Mouse (Mus musculus): Measurements from ENCODE around the gene Gm21974. TPM values are rescaled to one million over a fixed set of nuclear protein-coding genes. Genes with fewer than 3 reads are reported as not detected.
"Not testable (repeated sequence)": the region's sequence is repeated elsewhere in the genome, so short reads cannot be mapped to it uniquely, and the experiment has no call there.

The Gm21974 gene
- polyA plus RNA-seq, 1 experiment, result not detected

DNA sequence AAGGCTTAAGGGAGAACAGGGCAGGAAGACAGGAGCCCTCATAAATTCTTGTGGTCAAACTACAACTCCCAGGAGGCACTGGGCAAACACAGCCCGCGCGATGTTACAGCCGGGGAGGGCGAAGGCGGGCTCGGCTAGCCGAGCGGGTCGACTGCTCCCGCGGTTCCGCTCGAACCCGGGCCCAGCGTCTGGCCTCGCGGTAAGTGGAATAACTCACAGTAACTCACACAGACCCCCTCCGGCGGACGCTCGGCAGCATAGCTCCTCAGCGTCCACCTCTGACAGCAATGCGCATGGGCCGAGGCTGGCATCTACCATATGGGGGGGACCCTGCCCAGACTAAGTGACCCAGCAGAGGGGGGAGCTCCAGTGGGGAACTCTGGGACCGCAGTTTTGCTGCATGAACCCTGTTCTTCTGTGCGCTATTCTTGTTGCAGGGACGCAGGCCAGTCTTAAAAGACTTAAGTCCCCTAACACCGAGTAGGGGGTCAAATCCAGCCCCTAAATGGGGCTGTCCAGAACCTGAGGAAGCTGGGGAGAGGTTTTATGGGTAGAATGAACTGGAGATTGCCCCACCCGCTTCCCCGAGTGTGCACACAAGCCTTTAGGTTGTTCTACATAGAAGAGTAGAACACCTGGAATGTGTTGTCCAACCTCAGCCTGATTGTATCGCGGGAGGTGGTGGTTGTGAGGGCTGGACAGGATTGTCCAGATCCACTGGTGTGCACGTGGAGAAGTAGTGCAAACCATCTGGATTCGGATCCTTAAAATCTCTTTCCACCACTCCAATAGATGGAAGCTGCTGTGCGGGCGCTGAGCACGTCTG is 8.9 kb upstream of the Gm21974 start, which contains the start of gene Bckdk:
Bckdk (plus strand) TSS at position 112 of the 826 bp plus-strand sequence.
- Histone ChIP-seq H3K36me3 (ENCODE audit: control insufficient read depth) (peaks cover 46% of the 10 kb centered on the region), H3K4me1 (ENCODE audit: control insufficient read depth) (peaks cover 56% of the 10 kb centered on the region), H3K9me3 (ENCODE audit: control insufficient read depth, low read length) (no peaks in the 10 kb centered on the region), H3K4me3 (replicated peaks) (peak within 1 kb of the TSS; percentile 77), H3K27me3 (ENCODE audit: control insufficient read depth) (no peaks in the 10 kb centered on the region)
- TF ChIP-seq GATA1 (IDR thresholded peaks at IDR 0.05; ENCODE audit: low read length) (no peak), TAL1 (IDR thresholded peaks at IDR 0.05; ENCODE audit: low read length) (no peak)

DNA sequence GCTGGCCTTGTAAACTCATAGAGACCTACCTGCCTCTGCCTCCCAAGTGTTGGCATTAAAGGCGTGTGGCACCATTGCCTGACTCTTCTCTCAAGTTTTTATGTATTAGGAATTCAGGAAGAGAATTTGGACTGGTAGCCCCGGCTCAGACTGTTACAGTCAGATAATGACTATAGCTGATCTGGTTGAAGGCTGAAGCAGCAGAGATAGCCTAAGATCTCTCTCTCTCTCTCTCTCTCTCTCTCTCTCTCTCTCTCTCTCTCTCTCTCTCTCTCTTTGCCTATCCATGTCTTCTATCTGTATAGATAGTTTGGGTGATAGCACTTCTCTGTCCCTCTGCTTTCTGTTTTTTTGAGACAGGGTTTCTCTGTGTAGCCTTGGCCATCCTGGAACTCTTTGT is 6.5 kb upstream of the Gm21974 start:
- Histone ChIP-seq H3K9me3 (ENCODE audit: control insufficient read depth, low read length) (no peaks in the 10 kb centered on the region), H3K4me1 (ENCODE audit: control insufficient read depth) (peaks cover 76% of the 10 kb centered on the region), H3K27me3 (ENCODE audit: control insufficient read depth) (no peaks in the 10 kb centered on the region), H3K4me3 (replicated peaks) (no peak overlapping the region), H3K36me3 (ENCODE audit: control insufficient read depth) (peaks cover 22% of the 10 kb centered on the region)
- TF ChIP-seq TAL1 (IDR thresholded peaks at IDR 0.05; ENCODE audit: low read length) (no peak), GATA1 (IDR thresholded peaks at IDR 0.05; ENCODE audit: low read length) (no peak)

DNA sequence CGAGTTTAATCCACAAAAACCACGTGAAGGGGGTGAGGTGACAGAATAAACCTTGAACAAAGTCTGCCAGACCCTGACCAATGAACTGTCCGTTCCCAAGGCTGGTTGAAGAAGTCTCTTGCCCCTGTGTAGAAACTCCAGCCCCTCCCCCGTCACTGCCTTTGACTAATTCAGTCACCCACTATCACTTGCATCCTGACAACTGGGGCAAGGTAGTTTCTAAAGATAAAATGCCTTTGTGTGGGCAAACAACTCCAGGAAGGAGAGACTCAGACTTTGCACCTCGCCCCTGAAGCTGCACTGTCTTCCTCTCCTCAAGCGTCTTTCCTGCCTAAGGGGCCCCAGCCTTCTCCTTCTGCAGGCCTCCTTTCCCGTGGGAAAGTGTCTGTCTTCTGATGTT is 4.7 kb upstream of the Gm21974 start:
- H3K27me3 ChIP-seq (ENCODE audit: control insufficient read depth), result no peaks in the 10 kb centered on the region
- peaks cover 4% of the 10 kb centered on the region for H3K36me3 ChIP-seq (ENCODE audit: control insufficient read depth)
- no peak for TF ChIP-seq TAL1 (IDR thresholded peaks at IDR 0.05; ENCODE audit: low read length)
- no peak for TF ChIP-seq GATA1 (IDR thresholded peaks at IDR 0.05; ENCODE audit: low read length)
- no peaks in the 10 kb centered on the region for H3K9me3 ChIP-seq (ENCODE audit: control insufficient read depth, low read length)
- H3K4me1 ChIP-seq (ENCODE audit: control insufficient read depth), result peaks cover 86% of the 10 kb centered on the region
- no peak overlapping the region for H3K4me3 ChIP-seq (replicated peaks)

DNA sequence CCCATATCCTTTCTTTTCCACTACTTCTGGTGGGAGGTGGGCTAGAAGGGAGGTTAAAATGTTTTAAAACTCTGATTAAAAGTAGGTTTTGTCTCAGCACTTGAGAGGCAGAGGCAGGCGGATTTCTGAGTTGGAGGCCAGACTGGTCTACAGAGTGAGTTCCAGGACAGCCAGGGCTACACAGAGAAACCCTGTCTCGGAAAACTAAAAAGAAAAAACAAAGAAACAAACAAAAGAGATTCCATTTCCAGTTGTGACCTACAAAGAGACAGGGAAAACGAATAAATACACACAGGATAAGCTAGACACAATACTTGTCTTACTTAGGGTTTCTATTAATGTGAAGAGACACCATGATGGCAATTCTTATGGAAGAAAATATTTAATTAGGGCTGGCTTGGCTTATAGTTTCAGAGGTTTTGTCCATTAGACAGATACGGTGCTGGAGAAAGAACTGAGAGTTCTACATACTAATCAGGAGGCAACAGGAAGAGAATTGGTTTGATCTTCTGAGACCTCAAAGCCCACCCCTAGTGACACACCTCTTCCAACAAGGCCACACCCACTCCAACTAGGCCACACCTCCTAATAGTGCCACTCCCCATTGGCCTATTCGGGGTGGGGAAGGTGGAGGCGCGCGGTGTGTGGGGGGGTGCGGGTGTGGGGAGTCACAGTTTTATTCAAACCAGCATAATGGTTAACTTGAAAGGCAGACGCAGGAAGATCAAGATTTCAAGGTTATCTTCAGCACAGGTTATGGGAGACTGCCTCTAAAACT is 3.1 kb upstream of the Gm21974 start:
- H3K9me3 ChIP-seq (ENCODE audit: control insufficient read depth, low read length), result no peaks in the 10 kb centered on the region
- peaks cover 81% of the 10 kb centered on the region for H3K4me1 ChIP-seq (ENCODE audit: control insufficient read depth)
- no peak overlapping the region for H3K4me3 ChIP-seq (replicated peaks)
- H3K27me3 ChIP-seq (ENCODE audit: control insufficient read depth), result no peaks in the 10 kb centered on the region
- TF ChIP-seq TAL1 (IDR thresholded peaks at IDR 0.05; ENCODE audit: low read length) (no peak), GATA1 (IDR thresholded peaks at IDR 0.05; ENCODE audit: low read length) (no peak)
- no peaks in the 10 kb centered on the region; the same call in 1 of the 2 replicates for H3K36me3 ChIP-seq (ENCODE audit: control insufficient read depth)

DNA sequence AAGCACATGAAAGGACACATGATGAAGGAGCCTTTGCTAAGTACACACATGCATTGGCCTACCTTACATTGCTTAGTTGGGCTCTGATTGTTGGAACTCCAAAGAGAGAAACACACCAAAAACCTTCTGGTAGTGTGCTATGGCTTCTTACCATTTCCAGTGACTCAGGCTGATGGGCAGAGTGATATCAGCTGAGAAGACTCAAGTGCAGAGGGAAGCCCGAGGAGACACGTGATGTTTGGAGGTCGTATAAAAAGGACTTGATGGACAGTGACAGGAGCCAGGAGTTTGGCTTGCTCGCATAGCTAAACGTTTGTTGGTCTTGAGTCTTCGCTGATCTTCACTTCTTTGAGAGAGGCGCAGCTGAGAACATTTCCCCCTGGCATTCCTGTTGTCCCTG is 2.3 kb upstream of the Gm21974 start:
- Histone ChIP-seq H3K9me3 (ENCODE audit: control insufficient read depth, low read length) (no peaks in the 10 kb centered on the region), H3K4me1 (ENCODE audit: control insufficient read depth) (peaks cover 76% of the 10 kb centered on the region), H3K27me3 (ENCODE audit: control insufficient read depth) (no peaks in the 10 kb centered on the region), H3K4me3 (replicated peaks) (no peak overlapping the region), H3K36me3 (ENCODE audit: control insufficient read depth) (peaks cover 8% of the 10 kb centered on the region)
- TF ChIP-seq TAL1 (IDR thresholded peaks at IDR 0.05; ENCODE audit: low read length) (no peak), GATA1 (IDR thresholded peaks at IDR 0.05; ENCODE audit: low read length) (no peak)

DNA sequence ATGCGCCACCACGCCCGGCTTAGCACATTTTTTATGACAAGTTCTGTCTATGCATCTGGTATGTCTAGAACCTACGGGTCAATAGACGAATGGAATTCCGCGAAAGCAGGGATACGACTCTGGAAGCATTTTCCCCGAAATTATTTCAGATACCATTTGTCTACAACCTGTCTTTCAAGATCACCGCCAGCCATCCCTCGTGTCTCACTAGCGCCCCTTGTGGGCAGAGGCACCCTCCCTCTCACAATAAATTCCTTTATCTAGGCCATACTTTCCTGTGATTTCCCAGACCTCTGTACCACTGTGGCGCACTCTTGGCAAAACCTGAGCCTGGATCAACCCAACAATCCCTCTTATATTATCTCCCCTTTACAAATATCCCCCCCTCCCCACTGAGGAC is 1.1 kb upstream of the Gm21974 start:
- Histone ChIP-seq H3K4me1 (ENCODE audit: control insufficient read depth) (peaks cover 67% of the 10 kb centered on the region), H3K36me3 (ENCODE audit: control insufficient read depth) (peaks cover 17% of the 10 kb centered on the region), H3K27me3 (ENCODE audit: control insufficient read depth) (no peaks in the 10 kb centered on the region), H3K9me3 (ENCODE audit: control insufficient read depth, low read length) (no peaks in the 10 kb centered on the region), H3K4me3 (replicated peaks) (no peak overlapping the region)
- no peak for TF ChIP-seq TAL1 (IDR thresholded peaks at IDR 0.05; ENCODE audit: low read length)

DNA sequence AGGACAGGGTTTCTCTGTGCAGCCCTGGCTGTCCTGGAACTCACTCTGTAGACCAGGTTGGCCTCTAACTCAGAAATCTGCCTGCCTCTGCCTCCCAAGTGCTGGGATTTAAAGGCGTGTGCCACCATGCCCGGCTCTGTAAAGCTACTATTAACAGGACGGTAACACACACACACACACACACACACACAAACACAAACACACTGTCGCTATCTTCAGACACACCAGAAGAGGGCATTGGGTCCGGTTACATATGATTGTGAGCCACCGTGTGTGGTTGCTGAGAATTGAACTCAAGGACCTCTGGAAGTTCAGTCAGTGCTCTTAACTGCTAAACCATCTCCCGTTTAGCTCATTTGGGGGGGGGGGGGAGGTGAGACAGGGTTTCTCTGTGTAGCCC is 637 bp upstream of the Gm21974 start:
- not testable (repeated sequence) for H3K9me3 ChIP-seq (ENCODE audit: control insufficient read depth, low read length); H3K27me3 ChIP-seq (ENCODE audit: control insufficient read depth)
- H3K4me1 ChIP-seq (ENCODE audit: control insufficient read depth), result peaks cover 66% of the 10 kb centered on the region
- peaks cover 21% of the 10 kb centered on the region for H3K36me3 ChIP-seq (ENCODE audit: control insufficient read depth)
- H3K4me3 ChIP-seq (replicated peaks), result peak overlapping the region; percentile 67

DNA sequence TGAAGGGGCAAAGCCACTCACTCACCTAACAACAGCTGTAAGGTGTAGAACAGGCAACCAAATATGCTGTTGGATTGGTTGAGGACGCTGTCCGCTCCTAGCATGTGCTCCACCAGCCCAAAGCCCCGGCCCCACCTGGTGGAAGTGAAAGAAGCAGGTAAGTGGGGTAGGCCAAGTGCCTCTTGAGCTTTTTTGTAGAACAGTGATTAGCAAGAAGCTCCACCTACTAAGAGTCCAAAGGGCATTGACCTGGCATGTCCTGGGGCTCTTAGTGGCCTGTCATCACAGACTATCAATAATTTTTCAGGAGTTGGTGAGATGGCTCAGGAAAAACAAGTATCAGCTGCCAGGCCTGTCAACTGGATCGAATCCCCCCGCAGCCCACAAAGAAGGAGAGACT is 774 bp downstream of the Gm21974 start:
- Histone ChIP-seq H3K27me3 (ENCODE audit: control insufficient read depth) (no peaks in the 10 kb centered on the region), H3K9me3 (ENCODE audit: control insufficient read depth, low read length) (no peaks in the 10 kb centered on the region), H3K4me3 (replicated peaks) (peak overlapping the region; percentile 67), H3K36me3 (ENCODE audit: control insufficient read depth) (peaks cover 35% of the 10 kb centered on the region), H3K4me1 (ENCODE audit: control insufficient read depth) (peaks cover 52% of the 10 kb centered on the region)
- no peak for TF ChIP-seq GATA1 (IDR thresholded peaks at IDR 0.05; ENCODE audit: low read length)
- TF ChIP-seq TAL1 (IDR thresholded peaks at IDR 0.05; ENCODE audit: low read length), result no peak

DNA sequence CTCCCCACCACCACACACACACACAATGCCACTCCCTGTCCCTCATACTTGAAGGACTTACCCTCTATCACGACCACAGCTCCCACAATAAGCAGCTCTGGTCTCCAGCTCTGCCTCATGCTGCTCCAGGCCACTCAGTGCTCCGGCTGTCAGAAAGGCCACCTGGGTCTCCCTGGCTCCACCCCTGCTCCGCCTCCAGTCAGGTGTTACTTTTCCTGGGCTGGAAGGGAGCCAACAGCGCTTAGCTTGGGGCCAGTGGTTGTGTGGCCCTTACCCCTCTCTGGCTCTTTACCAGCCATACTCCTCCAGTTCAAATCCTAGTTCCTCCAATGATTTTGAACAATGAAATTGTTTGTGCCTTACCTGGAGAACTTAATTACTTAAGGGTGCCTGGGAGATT is 4.5 kb downstream of the Gm21974 start, which contains the start of gene Prss53:
Prss53 (minus strand) TSS at position 173 of the 400 bp plus-strand sequence.
- TF ChIP-seq GATA1 (IDR thresholded peaks at IDR 0.05; ENCODE audit: low read length) (no peak), TAL1 (IDR thresholded peaks at IDR 0.05; ENCODE audit: low read length) (no peak)
- H3K36me3 ChIP-seq (ENCODE audit: control insufficient read depth), result peaks cover 72% of the 10 kb centered on the region
- no peaks in the 10 kb centered on the region for H3K9me3 ChIP-seq (ENCODE audit: control insufficient read depth, low read length)
- no peaks in the 10 kb centered on the region for H3K27me3 ChIP-seq (ENCODE audit: control insufficient read depth)
- H3K4me1 ChIP-seq (ENCODE audit: control insufficient read depth), result peaks cover 28% of the 10 kb centered on the region
- no peak within 1 kb of the TSS for H3K4me3 ChIP-seq (replicated peaks)

Data from erythroblast, embryonic 14.5 days (primary cell).